Mouse (Mus musculus) ES-E14 (cell line): ENCODE results near the gene Arhgap35. TPM values are rescaled to one million over a fixed set of nuclear protein-coding genes. Genes with fewer than 3 reads are reported as not detected.

ENCODE experiments used
- DNase-seq: peaks from one replicate; pipeline ENCODE4 v3.0.0-alpha.2; 2013; ENCODE audit warnings: low read depth, low spot score
- H3K27ac ChIP-seq: 2 replicates; pipeline ENCODE4 v1.5.1; 2012; ENCODE audit warnings: low read depth, mild to moderate bottlenecking, low read length, moderate library complexity, mixed read lengths; ENCODE audit not compliant: poor library complexity, insufficient read depth, severe bottlenecking
- H3K36me3 ChIP-seq: 2 replicates; pipeline ENCODE4 v1.6.1; 2012; ENCODE audit warnings: mild to moderate bottlenecking, low read length, moderate library complexity, mixed read lengths; ENCODE audit not compliant: control insufficient read depth, poor library complexity, insufficient read depth, severe bottlenecking
- H3K4me1 ChIP-seq, 2 experiments: fragments of 150-350 bp in 1 of 2; sonication (generic) in 1 of 2; 2 replicates each; pipeline ENCODE4 v1.6.1; 2012; ENCODE audit warnings: low read length in 2 of 2, mild to moderate bottlenecking in 1 of 2, mixed read lengths in 1 of 2; ENCODE audit not compliant: control insufficient read depth in 2 of 2, insufficient read depth in 2 of 2, poor library complexity in 1 of 2
- H3K4me3 ChIP-seq, 2 experiments: fragments of 150-350 bp in 1 of 2; sonication (generic) in 1 of 2; 2 replicates each; pipeline ENCODE4 v1.5.1; 2012; ENCODE audit warnings: low read length in 2 of 2, low read depth in 1 of 2, mild to moderate bottlenecking in 1 of 2, mixed read lengths in 1 of 2; ENCODE audit not compliant: insufficient read depth in 1 of 2, poor library complexity in 1 of 2, severe bottlenecking in 1 of 2
- H3K9ac ChIP-seq: 2 replicates; pipeline ENCODE4 v1.6.1; 2012; ENCODE audit warnings: low read depth, mild to moderate bottlenecking, low read length, mixed read lengths; ENCODE audit not compliant: poor library complexity, insufficient read depth, severe bottlenecking
- H3K9me3 ChIP-seq: fragments of 150-350 bp; sonication (generic); 2 replicates; pipeline ENCODE4 v1.6.1; 2012; ENCODE audit warnings: low read depth, mild to moderate bottlenecking, low read length; ENCODE audit not compliant: control insufficient read depth, insufficient read depth
- CHD2 ChIP-seq: IDR thresholded peaks from 2 replicates; pipeline ENCODE4 v1.6.1; 2014; ENCODE audit warnings: mild to moderate bottlenecking, low read depth, low read length, inconsistent platforms
- HCFC1 ChIP-seq: IDR thresholded peaks from 2 replicates; pipeline ENCODE4 v1.6.1; 2012; ENCODE audit warnings: low read length, inconsistent platforms, borderline replicate concordance; ENCODE audit not compliant: insufficient read depth
- MAFK ChIP-seq: IDR thresholded peaks from 2 replicates; pipeline ENCODE4 v1.6.1; 2014; ENCODE audit warnings: mild to moderate bottlenecking, low read depth, low read length, inconsistent platforms; ENCODE audit not compliant: insufficient read depth
- ZC3H11A ChIP-seq: IDR thresholded peaks from 2 replicates; pipeline ENCODE4 v1.6.1; 2012; ENCODE audit warnings: low read depth, mild to moderate bottlenecking, inconsistent platforms, low read length, borderline replicate concordance
- ZNF384 ChIP-seq: IDR thresholded peaks from 2 replicates; pipeline ENCODE4 v1.6.1; 2012; ENCODE audit warnings: low read depth, low read length, inconsistent platforms
- in situ Hi-C, 2 experiments: fragments of 600-800 bp; cut with MboI; formaldehyde crosslinking; loops; one replicate each; pipeline ENCODE4 v1.15.1; 2025; ENCODE audit warnings: low sequenced_read_pairs in 2 of 2, inconsistent platforms in 1 of 2; ENCODE audit not compliant: unreplicated experiment in 2 of 2
- total RNA-seq: library from RNA; depleted of rRNA; stranded (reverse); fragments of 300-350 nt; gene quantifications from 2 replicates; pipeline ENCODE4 v1.2.3, GENCODE M21; 2012

Arhgap35 gene
- total RNA-seq, 1 experiment, result 46.6 TPM

DNA sequence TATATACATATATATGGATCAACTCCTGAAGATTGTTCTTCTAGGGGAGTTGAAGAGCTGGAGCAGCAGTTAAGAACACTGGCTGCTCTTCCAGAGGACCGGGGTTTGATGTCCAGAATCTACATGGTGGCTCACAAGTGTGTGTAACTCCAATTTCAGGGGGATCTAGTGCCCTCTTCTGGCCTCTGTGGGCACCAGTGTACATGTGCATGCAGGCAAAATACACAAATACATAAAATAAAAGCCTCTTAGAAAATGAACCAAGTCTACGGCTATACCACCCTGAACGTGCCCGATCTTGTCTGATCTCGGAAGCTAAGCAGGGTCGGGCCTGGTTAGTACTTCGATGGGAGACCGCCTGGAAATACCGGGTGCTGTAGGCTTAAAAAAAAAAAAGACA, 143.2 kb downstream of the Arhgap35 start:
- no peak overlapping the region for H3K4me3 ChIP-seq
- peaks cover 2 to 13% of the 10 kb centered on the region in 2 experiments; a peak in 1 of 4 replicates for H3K4me1 ChIP-seq
- H3K9me3 ChIP-seq, result no peaks in the 10 kb centered on the region
- in situ Hi-C loops, result no loop called here
- H3K27ac ChIP-seq, result no peak overlapping the region
- TF ChIP-seq MAFK (no peak), CHD2 (no peak), ZNF384 (peak; percentile 87; the same call in 1 of the 2 replicates)
- H3K36me3 ChIP-seq, result no peaks in the 10 kb centered on the region
- no peak overlapping the region for H3K9ac ChIP-seq
- no peak for DNase-seq

DNA sequence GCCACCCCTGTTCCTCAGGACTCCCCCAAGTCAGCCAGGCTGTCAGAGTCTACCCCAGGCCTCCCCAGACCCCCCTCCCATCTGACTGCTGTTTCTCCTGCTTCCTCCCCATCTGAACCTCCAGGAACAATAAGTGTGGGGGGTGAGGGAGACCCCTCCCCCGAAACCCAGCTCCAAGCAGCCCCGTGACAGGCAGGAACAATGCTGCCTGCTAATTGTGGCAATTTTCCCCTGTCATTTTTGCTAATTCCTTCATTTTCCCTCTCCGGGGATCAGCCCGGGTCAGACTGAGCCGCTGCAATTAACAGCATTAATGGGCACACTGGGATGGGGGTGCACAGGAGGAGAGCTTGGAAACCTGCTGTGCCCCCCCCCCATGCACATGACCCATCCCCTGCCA, 146.7 kb downstream of the Arhgap35 start:
- peaks cover 2 to 10% of the 10 kb centered on the region in 2 experiments; a peak in 1 of 4 replicates for H3K4me1 ChIP-seq
- H3K27ac ChIP-seq, result no peak overlapping the region
- H3K36me3 ChIP-seq, result no peaks in the 10 kb centered on the region
- no peak overlapping the region for H3K4me3 ChIP-seq
- in situ Hi-C loops, result no loop called here
- TF ChIP-seq ZNF384 (no peak), ZC3H11A (no peak), HCFC1 (no peak), CHD2 (no peak), MAFK (no peak)
- no peaks in the 10 kb centered on the region for H3K9me3 ChIP-seq
- no peak overlapping the region for H3K9ac ChIP-seq
- no peak for DNase-seq

DNA sequence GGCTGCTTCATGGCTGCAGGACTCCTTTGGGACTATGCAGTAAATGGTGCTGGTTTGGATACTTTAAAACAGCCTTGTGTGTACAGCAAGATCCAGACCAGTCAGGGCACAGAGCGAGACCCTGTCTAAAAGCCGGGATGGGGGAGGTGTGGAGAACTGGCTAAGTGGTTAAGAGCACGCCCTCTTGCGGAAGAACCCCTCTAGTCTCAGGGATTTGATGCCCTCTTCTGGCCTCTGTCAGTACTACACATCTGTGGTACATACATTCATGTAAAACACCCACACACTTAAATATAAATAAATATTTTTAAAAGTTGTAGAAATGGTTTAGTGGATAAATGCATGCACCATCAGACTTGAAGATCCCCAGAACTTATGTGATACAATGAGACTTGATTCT, 148.2 kb downstream of the Arhgap35 start:
- Histone ChIP-seq H3K36me3 (no peaks in the 10 kb centered on the region), H3K9ac (no peak overlapping the region), H3K9me3 (no peaks in the 10 kb centered on the region), H3K4me1 (peaks cover 0 to 8% of the 10 kb centered on the region in 2 experiments; a peak in 1 of 4 replicates), H3K4me3 (no peak overlapping the region), H3K27ac (no peak overlapping the region)
- in situ Hi-C loops, result no loop called here
- 0 out of 2 replicates have a peak, but pooled peaks have one; percentile 29 for TF ChIP-seq HCFC1
- 0 out of 2 replicates have a peak, but pooled peaks have one; percentile 9 for TF ChIP-seq ZC3H11A
- no peak for TF ChIP-seq MAFK
- no peak for TF ChIP-seq ZNF384
- peak; percentile 73 for DNase-seq

DNA sequence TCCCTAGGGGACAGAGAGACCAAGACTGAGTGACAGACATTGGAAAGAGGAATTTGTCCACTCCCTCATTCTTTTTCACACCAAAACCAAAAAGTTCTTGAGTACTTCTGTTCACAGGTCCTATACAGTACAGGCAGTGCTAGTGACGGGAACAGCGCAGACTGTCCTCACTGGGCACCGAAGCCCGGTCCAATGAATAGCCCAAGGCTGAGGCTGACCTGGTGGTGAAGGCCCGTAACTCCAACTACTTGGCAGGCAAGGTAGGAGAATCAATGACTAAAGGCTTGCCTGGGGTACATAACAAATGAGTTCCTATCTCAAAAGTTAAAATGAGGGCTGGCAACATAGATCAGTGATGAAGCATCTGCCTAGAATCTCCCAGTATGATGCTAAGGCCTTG, 149.2 kb downstream of the Arhgap35 start:
- Histone ChIP-seq H3K4me1 (peaks cover 0 to 8% of the 10 kb centered on the region in 2 experiments; a peak in 1 of 4 replicates), H3K36me3 (no peaks in the 10 kb centered on the region), H3K27ac (no peak overlapping the region), H3K9me3 (no peaks in the 10 kb centered on the region), H3K4me3 (no peak overlapping the region), H3K9ac (no peak overlapping the region)
- TF ChIP-seq ZC3H11A (no peak), MAFK (no peak), CHD2 (no peak)
- in situ Hi-C loops, result no loop called here
- DNase-seq, result no peak

DNA sequence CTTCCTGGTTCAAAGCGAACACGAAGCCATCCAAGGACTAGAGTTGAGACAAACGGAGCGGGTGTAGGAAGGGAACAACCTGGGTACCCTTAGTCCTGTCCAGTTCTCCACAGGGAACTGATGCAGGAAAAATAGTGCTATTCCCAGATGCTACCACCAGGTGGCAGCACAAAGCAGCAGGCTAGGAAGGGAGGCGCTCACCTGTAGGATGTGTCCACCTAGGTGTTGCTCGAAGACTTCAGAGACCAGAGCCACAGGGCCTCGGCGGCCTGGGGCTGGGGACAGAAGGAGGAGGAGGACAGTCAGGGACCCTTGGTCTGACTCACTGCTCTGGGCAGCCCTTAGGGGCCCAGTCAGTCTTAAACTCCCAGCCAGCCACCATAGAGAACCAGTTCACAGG, 149.6 kb downstream of the Arhgap35 start:
- no peak for DNase-seq
- TF ChIP-seq ZC3H11A (no peak), ZNF384 (no peak)
- in situ Hi-C loops, result no loop called here

More for the DNA sequence above, 149.6 kb downstream of the Arhgap35 start:
- H3K4me1 ChIP-seq, result peaks cover 0 to 8% of the 10 kb centered on the region in 2 experiments; a peak in 1 of 4 replicates
- no peaks in the 10 kb centered on the region for H3K9me3 ChIP-seq
- no peak overlapping the region for H3K9ac ChIP-seq
- H3K27ac ChIP-seq, result no peak overlapping the region
- H3K4me3 ChIP-seq, result no peak overlapping the region
- H3K36me3 ChIP-seq, result no peaks in the 10 kb centered on the region
